Mouse (Mus musculus) myocyte (in vitro differentiated cells): Measurements from ENCODE around the gene Cfap65.

ENCODE experiments used
- CEBPB ChIP-seq: IDR thresholded peaks from 2 replicates; pipeline ENCODE4 v1.6.1; 2011; ENCODE audit warnings: mild to moderate bottlenecking, moderate library complexity; ENCODE audit not compliant: poor library complexity, insufficient read depth, severe bottlenecking
- POLR2A ChIP-seq: IDR thresholded peaks from one replicate; pipeline ENCODE4 v1.6.1; 2011; ENCODE audit warnings: low read depth, mild to moderate bottlenecking, control low read depth, moderate library complexity; ENCODE audit not compliant: insufficient read length
- TCF12 ChIP-seq: IDR thresholded peaks from one replicate; pipeline ENCODE4 v1.6.1; 2011; ENCODE audit warnings: mild to moderate bottlenecking, control low read depth; ENCODE audit not compliant: poor library complexity, insufficient read depth, severe bottlenecking
- USF1 ChIP-seq: IDR thresholded peaks from one replicate; pipeline ENCODE4 v1.6.1; 2011; ENCODE audit warnings: low read depth, mild to moderate bottlenecking, control low read depth, moderate library complexity

DNA sequence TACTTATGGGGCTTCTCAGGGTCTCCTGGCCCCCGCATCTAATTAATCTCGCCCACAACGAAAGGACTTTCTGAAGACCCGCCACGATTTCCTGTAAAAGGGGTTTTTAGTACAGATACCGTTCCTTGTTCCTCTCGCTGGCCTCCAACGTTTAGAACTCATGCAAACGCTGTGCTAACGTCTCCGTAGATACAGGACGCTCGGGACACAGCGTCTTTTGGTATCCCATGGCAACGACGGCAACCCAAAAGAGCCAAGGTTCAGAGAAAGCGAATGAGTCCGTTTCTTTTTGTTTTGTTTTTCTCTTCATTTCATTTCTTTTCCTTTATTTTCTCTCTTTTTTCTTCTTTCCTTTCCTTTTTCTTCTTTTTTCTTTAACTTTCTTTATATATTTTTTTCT is at the start of gene Cfap65:
- TF ChIP-seq POLR2A (no peak), USF1 (no peak), TCF12 (no peak), CEBPB (no peak)
